ENCODE assay signal across 12 mouse cellular contexts in the genomic region with DNA sequence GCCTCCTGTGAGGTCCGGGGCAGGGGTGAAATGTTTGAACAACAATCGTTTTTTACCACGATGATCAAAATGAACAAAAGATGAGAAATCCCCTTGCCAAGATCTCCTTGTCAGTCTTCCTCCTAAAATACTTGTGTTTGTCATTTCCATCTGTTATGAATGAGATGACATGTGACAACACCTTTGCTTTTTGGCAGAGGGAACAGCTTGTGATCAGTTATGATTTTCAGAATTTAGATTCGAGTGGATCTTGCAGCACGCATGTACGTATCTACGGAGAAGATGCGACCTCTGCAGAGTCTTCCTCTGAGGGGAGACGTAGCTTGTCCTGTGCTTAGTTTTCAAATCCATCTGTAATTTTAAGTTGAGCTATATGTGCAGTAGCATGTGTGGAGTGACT.
"Had no signal": no experiment of that assay in that cellular context is flagged by ENCODE, and none has a peak within 500 bp of the region (broad histone marks: within the 10 kb centered on the region; RNA-seq: fewer than 3 reads in every experiment).

No protein-coding gene starts in this region.

- H3K4me3 ChIP-seq: limb, embryonic 15.5 days; liver, embryonic 15.5 days; midbrain, embryonic 15.5 days; neural tube, embryonic 12.5 days had no signal

- H3K9me3 ChIP-seq: limb, embryonic 15.5 days; liver, embryonic 15.5 days; midbrain, embryonic 15.5 days; neural tube, embryonic 12.5 days had no signal

- H3K36me3 ChIP-seq: midbrain, embryonic 15.5 days had no signal

- H3K4me2 ChIP-seq: limb, embryonic 15.5 days; liver, embryonic 15.5 days; lung, embryonic 14.5 days; midbrain, embryonic 15.5 days; neural tube, embryonic 12.5 days had no signal

- H3K9ac ChIP-seq: limb, embryonic 15.5 days; liver, embryonic 15.5 days; lung, embryonic 14.5 days; midbrain, embryonic 15.5 days; neural tube, embryonic 12.5 days had no signal

- H3K4me1 ChIP-seq: limb, embryonic 15.5 days had no signal

- H3K27me3 ChIP-seq: limb, embryonic 15.5 days; liver, embryonic 15.5 days; midbrain, embryonic 15.5 days; neural tube, embryonic 12.5 days had no signal

- DNase-seq: kidney, adult 11 months; kidney, adult 9 months; kidney, postnatal 36 days; layer of hippocampus, postnatal 36 days had no signal

- H3K27ac ChIP-seq: kidney, postnatal 0 days; limb, embryonic 15.5 days; liver, embryonic 15.5 days; macrophage; neural tube, embryonic 12.5 days; stomach, postnatal 0 days had no signal
